Mouse (Mus musculus) ovary, postnatal 14 days (tissue): Measurements from ENCODE around the gene Mmp14.

ENCODE experiments used
- DNase-seq: peaks from one replicate; pipeline ENCODE4 v3.0.0; 2022; ENCODE audit warnings: low spot score

Gene Mmp14

GRCm38 (mm10) chr14:54431334-54432077 is at the start of gene Mmp14:
TSS of gene Mmp14 (plus strand) at chr14:54431612.
- DNase-seq: peak; percentile 70

GRCm38 (mm10) chr14:54381816-54382215 is 49.6 kb upstream of the Mmp14 start:
- no peak for DNase-seq

GRCm38 (mm10) chr14:54382641-54383040 is 48.8 kb upstream of the Mmp14 start:
- no peak for DNase-seq

GRCm38 (mm10) chr14:54383355-54383771 is 48.0 kb upstream of the Mmp14 start:
- DNase-seq: no peak

- DNase-seq: no peak
These were observed 47.0 kb upstream of the Mmp14 start for GRCm38 (mm10) chr14:54384396-54384795.

- no peak for DNase-seq
These were observed 45.3 kb upstream of the Mmp14 start for GRCm38 (mm10) chr14:54385968-54386618.

- no peak for DNase-seq
These were observed 43.9 kb upstream of the Mmp14 start for GRCm38 (mm10) chr14:54387546-54387945.

- DNase-seq: no peak
These were observed 40.6 kb upstream of the Mmp14 start for GRCm38 (mm10) chr14:54390843-54391242.

- DNase-seq: no peak
These were observed 37.6 kb upstream of the Mmp14 start for GRCm38 (mm10) chr14:54393794-54394193.

GRCm38 (mm10) chr14:54394309-54394708 is 37.1 kb upstream of the Mmp14 start:
- DNase-seq: no peak

GRCm38 (mm10) chr14:54396685-54397084 is 34.7 kb upstream of the Mmp14 start:
- no peak for DNase-seq

- no peak for DNase-seq
These were observed 33.4 kb upstream of the Mmp14 start for GRCm38 (mm10) chr14:54397872-54398527.

GRCm38 (mm10) chr14:54398528-54398916 is 32.9 kb upstream of the Mmp14 start:
- no peak for DNase-seq

- DNase-seq: no peak
These were observed 32.5 kb upstream of the Mmp14 start for GRCm38 (mm10) chr14:54398921-54399382.

- DNase-seq: no peak
These were observed 29.7 kb upstream of the Mmp14 start for GRCm38 (mm10) chr14:54401723-54402122.

GRCm38 (mm10) chr14:54408336-54409056 is 22.9 kb upstream of the Mmp14 start:
- DNase-seq: no peak

GRCm38 (mm10) chr14:54409057-54409645 is 22.3 kb upstream of the Mmp14 start:
- no peak for DNase-seq

- DNase-seq: no peak
These were observed 21.2 kb upstream of the Mmp14 start for GRCm38 (mm10) chr14:54409980-54410810.

- no peak for DNase-seq
These were observed 19.3 kb upstream of the Mmp14 start for GRCm38 (mm10) chr14:54412000-54412576.

- peak; percentile 57 for DNase-seq
These were observed 18.7 kb upstream of the Mmp14 start for GRCm38 (mm10) chr14:54412629-54413170.
